ENCODE assay signal across 8 mouse cellular contexts in genomic region chr15:102257202-102258075, GRCm38 (mm10). TPM values are rescaled to one million over a fixed set of nuclear protein-coding genes. Genes with fewer than 3 reads are reported as not detected.
DNase-seq lines count a peak whose midpoint lies in the region; ATAC-seq and TF ChIP-seq lines count a peak whose summit lies in the region.

TSS of gene Rarg (minus strand) at chr15:102257517.

- peak within 1 kb of the TSS; percentile 90 for H3K4me2 ChIP-seq in embryonic facial prominence, embryonic 11.5 days (ENCODE audit: low read depth, low read length)
- peak within 1 kb of the TSS; percentile 96 for H3K4me2 ChIP-seq in heart, postnatal 0 days (ENCODE audit: low read depth, low read length)
- H3K4me2 ChIP-seq in stomach, embryonic 14.5 days (replicated peaks; ENCODE audit: low read depth, low read length), result peak within 1 kb of the TSS; percentile 76

- peaks cover 2% of the 10 kb centered on the region; the same call in 1 of the 2 replicates for H3K27me3 ChIP-seq in embryonic facial prominence, embryonic 11.5 days (ENCODE audit: control insufficient read depth, insufficient read depth, low read length)
- H3K27me3 ChIP-seq in heart, postnatal 0 days (ENCODE audit: control insufficient read depth, insufficient read depth, low read length), result peaks cover 70% of the 10 kb centered on the region
- H3K27me3 ChIP-seq in stomach, embryonic 14.5 days (ENCODE audit: control insufficient read depth, insufficient read depth, low read length), result no peaks in the 10 kb centered on the region

- peak within 1 kb of the TSS; percentile 73 for H3K4me3 ChIP-seq in embryonic facial prominence, embryonic 11.5 days (ENCODE audit: low read depth, low read length)
- H3K4me3 ChIP-seq in heart, postnatal 0 days (ENCODE audit: low read depth, low read length), result peak within 1 kb of the TSS; percentile 65
- H3K4me3 ChIP-seq in stomach, embryonic 14.5 days (ENCODE audit: low read depth, low read length), result peak within 1 kb of the TSS; percentile 64

- TF ChIP-seq CTCF in heart, postnatal 0 days (IDR thresholded peaks at IDR 0.05; ENCODE audit: low read depth), result no peak

- DNase-seq in frontal cortex, adult 2 months (ENCODE audit: extremely low spot score in 1 of 2, low spot score in 1 of 2), result peak in 1 of 2 experiments; percentile 33
- DNase-seq in frontal cortex, postnatal 25 days (ENCODE audit: low spot score in 2 of 2), result no peak
- peak; percentile 26 for DNase-seq in ZHBTc4 (ENCODE audit: low read depth, low spot score)
- peak; percentile 72 for DNase-seq in embryonic facial prominence, embryonic 11.5 days (ENCODE audit: low spot score)
- no peak for DNase-seq in heart, postnatal 0 days (ENCODE audit: low spot score)
- peak; percentile 62 to 67 for DNase-seq in kidney, postnatal 36 days
- peak; percentile 67 for DNase-seq in lung, postnatal 36 days

- H3K9me3 ChIP-seq in embryonic facial prominence, embryonic 11.5 days (replicated peaks; ENCODE audit: control insufficient read depth, low read length), result no peaks in the 10 kb centered on the region
- H3K9me3 ChIP-seq in heart, postnatal 0 days (replicated peaks; ENCODE audit: control insufficient read depth, low read length), result no peaks in the 10 kb centered on the region
- no peaks in the 10 kb centered on the region for H3K9me3 ChIP-seq in stomach, embryonic 14.5 days (ENCODE audit: control insufficient read depth, low read depth, low read length)

- peak within 1 kb of the TSS; percentile 89 for H3K9ac ChIP-seq in embryonic facial prominence, embryonic 11.5 days (replicated peaks; ENCODE audit: low read length)
- H3K9ac ChIP-seq in heart, postnatal 0 days (replicated peaks; ENCODE audit: low read depth, low read length), result peak within 1 kb of the TSS; percentile 65
- H3K9ac ChIP-seq in stomach, embryonic 14.5 days (replicated peaks; ENCODE audit: low read depth, low read length), result peak within 1 kb of the TSS; percentile 43

- peak within 1 kb of the TSS; percentile 96 for H3K27ac ChIP-seq in embryonic facial prominence, embryonic 11.5 days (replicated peaks; ENCODE audit: low read depth, low read length)
- peak within 1 kb of the TSS; percentile 67 for H3K27ac ChIP-seq in heart, postnatal 0 days (ENCODE audit: low read depth)
- H3K27ac ChIP-seq in stomach, embryonic 14.5 days (ENCODE audit: low read length), result peak within 1 kb of the TSS; percentile 83

- under 1% methylated on average over 41 of the region's 46 CpGs for WGBS in embryonic facial prominence, embryonic 11.5 days
- WGBS in heart, postnatal 0 days, result 2% methylated on average over 32 of the region's 46 CpGs
- WGBS in stomach, embryonic 14.5 days, result 3% methylated on average over 29 of the region's 46 CpGs

- peaks cover 15% of the 10 kb centered on the region; the same call in 1 of the 2 replicates for H3K4me1 ChIP-seq in embryonic facial prominence, embryonic 11.5 days (ENCODE audit: control insufficient read depth, insufficient read depth, low read length)
- peaks cover 6% of the 10 kb centered on the region; the same call in 1 of the 2 replicates for H3K4me1 ChIP-seq in heart, postnatal 0 days (ENCODE audit: control insufficient read depth, insufficient read depth)
- peaks cover 30% of the 10 kb centered on the region for H3K4me1 ChIP-seq in stomach, embryonic 14.5 days (ENCODE audit: control insufficient read depth, insufficient read depth, low read length)

- no peak for TF ChIP-seq EP300 in heart, postnatal 0 days (IDR thresholded peaks at IDR 0.05; ENCODE audit: low read depth)

- 0 out of 2 replicates have a peak, but pooled peaks have one; percentile 21 for ATAC-seq in embryonic facial prominence, embryonic 11.5 days (replicated peaks; ENCODE audit: insufficient number of reproducible peaks, low FRiP score, low TSS enrichment, low read depth)
- peak; percentile 47; the same call in 1 of the 2 replicates for ATAC-seq in heart, postnatal 0 days (ENCODE audit: insufficient read depth, low read depth)
- peak; percentile 53; the same call in 1 of the 2 replicates for ATAC-seq in stomach, embryonic 14.5 days (ENCODE audit: insufficient number of reproducible peaks, insufficient read depth, low FRiP score, low read depth)

- no peaks in the 10 kb centered on the region for H3K36me3 ChIP-seq in embryonic facial prominence, embryonic 11.5 days (replicated peaks; ENCODE audit: control insufficient read depth, insufficient read depth, low read depth, low read length)
- H3K36me3 ChIP-seq in heart, postnatal 0 days (replicated peaks; ENCODE audit: control insufficient read depth, insufficient read depth, low read length), result no peaks in the 10 kb centered on the region
- H3K36me3 ChIP-seq in stomach, embryonic 14.5 days (ENCODE audit: control insufficient read depth, insufficient read depth, low read length), result peaks cover 3% of the 10 kb centered on the region; the same call in 1 of the 2 replicates

RNA-seq across cellular contexts. Expression of gene Rarg, which starts in this region (rescaled TPM):
- polyA plus RNA-seq in frontal cortex, adult 2 months (2012; rRNA removed), result 10.5 and 11.2 TPM in 2 replicates
- polyA plus RNA-seq in embryonic facial prominence, embryonic 11.5 days (2014; fragmentation: Nextera tagmentation; extraction: Ambion mirVana), result 68.1 and 70.2 TPM in 2 replicates
- 8.9 and 9.7 TPM in 2 replicates for total RNA-seq in heart, postnatal 0 days (2014; rRNA removed; ENCODE audit: low replicate concordance)
- polyA plus RNA-seq in heart, postnatal 0 days (2015; fragmentation: Nextera tagmentation; extraction: Ambion mirVana), result 5.4 and 6.0 TPM in 2 replicates
- 36.9 and 40.5 TPM in 2 replicates for polyA plus RNA-seq in stomach, embryonic 14.5 days (2014; fragmentation: Nextera tagmentation; extraction: Ambion mirVana)

Comparison
In these comparisons a context has a peak if more than half of its experiments do, and no peak if none do; other contexts are left out.
1. DNase-seq: peak in ZHBTc4 (single experiment), embryonic facial prominence, embryonic 11.5 days (single experiment), kidney, postnatal 36 days (2 of 2) and lung, postnatal 36 days (single experiment); none in frontal cortex, postnatal 25 days (0 of 2) and heart, postnatal 0 days (single experiment).
2. Peak in every context shown above with its lines, with median percentiles within 50 percentile points of each other: ATAC-seq, H3K27ac ChIP-seq, H3K4me2 ChIP-seq, H3K4me3 ChIP-seq and H3K9ac ChIP-seq.